Mouse (Mus musculus): Measurements from ENCODE around the gene Gm11559. TPM values are rescaled to one million over a fixed set of nuclear protein-coding genes. Genes with fewer than 3 reads are reported as not detected.

The Gm11559 gene
- total RNA-seq (2023; ENCODE audit: inconsistent age) = not detected in 4 replicates

GRCm38 (mm10) chr11:99864176-99864575, at the start of gene Gm11559:
Gm11559 (plus strand) TSS chr11:99864476.

GRCm38 (mm10) chr11:99815566-99815965, 48.7 kb upstream of the Gm11559 start, which contains the start of gene Gm11564:
Gm11564 (minus strand) TSS chr11:99815666.

GRCm38 (mm10) chr11:99837966-99838365, 26.3 kb upstream of the Gm11559 start, which contains the start of gene 2300003K06Rik:
2300003K06Rik (minus strand) TSS chr11:99838066.

DNA sequence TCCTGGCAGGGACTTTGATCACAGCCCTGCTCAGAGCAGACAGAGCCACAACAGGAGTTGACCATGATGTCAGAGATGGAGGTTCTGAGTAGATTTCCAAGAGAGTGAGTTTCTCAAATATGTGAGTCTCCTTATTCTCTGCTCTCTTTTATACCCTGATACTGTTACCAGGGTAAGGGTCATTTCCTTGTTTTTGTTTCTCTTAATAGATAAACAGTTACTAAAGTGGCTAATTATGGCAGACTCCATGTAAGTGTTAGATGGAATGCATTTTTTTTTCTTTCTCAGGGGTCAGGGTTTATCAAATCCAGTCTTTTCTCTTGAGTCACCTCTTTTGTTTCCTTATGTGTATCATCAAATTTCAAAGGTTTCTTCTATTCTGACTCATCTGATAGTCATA, 12.8 kb upstream of the Gm11559 start, which contains the start of gene Krtap4-16:
Krtap4-16 (minus strand) TSS at position 101 of the 400 bp plus-strand sequence.

DNA sequence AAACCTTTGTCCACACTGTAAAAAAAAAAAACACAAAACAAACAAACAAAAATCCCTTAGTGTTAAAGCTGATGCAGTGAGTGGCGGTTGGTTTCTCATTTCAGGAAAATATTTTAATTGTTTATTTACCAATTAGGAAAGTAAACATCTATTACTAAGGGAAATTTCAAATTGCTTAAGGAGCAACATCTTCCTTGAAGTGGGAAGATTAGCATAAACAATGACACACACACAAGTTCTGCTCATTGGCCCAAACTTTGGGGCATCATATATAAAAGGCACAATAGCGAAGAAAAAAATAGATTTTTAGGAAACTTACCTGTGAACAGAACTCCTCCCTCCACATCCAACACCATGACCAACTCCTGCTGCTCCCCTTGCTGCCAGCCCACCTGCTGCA, 6.7 kb upstream of the Gm11559 start, which contains the start of gene Gm11568:
Gm11568 (plus strand) TSS at position 301 of the 400 bp plus-strand sequence.

GRCm38 (mm10) chr11:99873089-99873488, 8.8 kb downstream of the Gm11559 start, which contains the start of gene Krtap9-1:
Krtap9-1 (plus strand) TSS chr11:99873389.

DNA sequence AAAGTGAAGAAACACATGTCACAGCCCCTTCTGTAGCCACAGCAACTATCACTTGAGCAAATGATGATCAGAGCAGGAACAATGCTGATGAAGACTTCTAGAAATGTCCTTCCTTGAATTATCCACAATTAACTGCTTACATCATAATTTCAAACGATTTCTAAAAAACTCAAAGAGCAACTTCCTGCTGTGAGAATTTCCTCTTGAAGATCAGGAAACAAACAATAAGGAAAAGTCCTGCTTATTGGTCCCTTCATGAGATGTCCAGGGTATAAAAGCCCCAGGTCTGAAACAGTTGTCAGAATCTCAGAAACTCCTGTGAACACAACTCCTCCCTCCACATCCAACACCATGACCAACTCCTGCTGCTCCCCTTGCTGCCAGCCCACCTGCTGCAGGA, 14.6 kb downstream of the Gm11559 start, which contains the start of gene Gm11567:
Gm11567 (plus strand) TSS at position 301 of the 400 bp plus-strand sequence.

GRCm38 (mm10) chr11:99907620-99908019, 43.3 kb downstream of the Gm11559 start, which contains the start of gene Krtap31-1:
Krtap31-1 (plus strand) TSS chr11:99907920.

GRCm38 (mm10) chr11:99914451-99914850, 50.2 kb downstream of the Gm11559 start, which contains the start of gene Gm11565:
Gm11565 (plus strand) TSS chr11:99914751.

Other genes with a start within 250 kb of the Gm11559 start
- not detected in 4 replicates for gene Krtap2-4, start 249.6 kb upstream of the Gm11559 start, total RNA-seq (2023; ENCODE audit: inconsistent age)
- not detected in 4 replicates for gene Gm11562, start 244.0 kb upstream of the Gm11559 start, total RNA-seq (2023; ENCODE audit: inconsistent age)
- not detected in 4 replicates for gene Krtap4-1, start 236.2 kb upstream of the Gm11559 start, total RNA-seq (2023; ENCODE audit: inconsistent age)
- gene Krtap4-2, start 229.4 kb upstream of the Gm11559 start, total RNA-seq (2023; ENCODE audit: inconsistent age) = not detected in 4 replicates
- gene Krtap4-7, start 220.4 kb upstream of the Gm11559 start, total RNA-seq (2023; ENCODE audit: inconsistent age) = not detected in 4 replicates
- not detected in 4 replicates for gene Gm11555, start 214.2 kb upstream of the Gm11559 start, total RNA-seq (2023; ENCODE audit: inconsistent age)
- not detected in 4 replicates for gene Gm11563, start 205.5 kb upstream of the Gm11559 start, total RNA-seq (2023; ENCODE audit: inconsistent age)
- gene Krtap4-6, start 198.5 kb upstream of the Gm11559 start, total RNA-seq (2023; ENCODE audit: inconsistent age) = not detected in 4 replicates
- gene Gm14190, start 173.7 kb upstream of the Gm11559 start, total RNA-seq (2023; ENCODE audit: inconsistent age) = not detected in 4 replicates
- gene Gm14180, start 130.2 kb upstream of the Gm11559 start, total RNA-seq (2023; ENCODE audit: inconsistent age) = not detected in 4 replicates
- gene Gm11595, start 91.6 kb upstream of the Gm11559 start, total RNA-seq (2023; ENCODE audit: inconsistent age) = not detected in 4 replicates
- not detected in 4 replicates for gene Krtap4-8, start 83.8 kb upstream of the Gm11559 start, total RNA-seq (2023; ENCODE audit: inconsistent age)
- not detected in 4 replicates for gene Krtap4-9, start 79.3 kb upstream of the Gm11559 start, total RNA-seq (2023; ENCODE audit: inconsistent age)
- gene Gm11596, start 71.0 kb upstream of the Gm11559 start, total RNA-seq (2023; ENCODE audit: inconsistent age) = not detected in 4 replicates
- not detected in 4 replicates for gene Gm11569, start 65.5 kb upstream of the Gm11559 start, total RNA-seq (2023; ENCODE audit: inconsistent age)
- gene Gm11554, start 60.0 kb upstream of the Gm11559 start, total RNA-seq (2023; ENCODE audit: inconsistent age) = not detected in 4 replicates
- not detected in 4 replicates for gene Krtap4-13, start 54.6 kb upstream of the Gm11559 start, total RNA-seq (2023; ENCODE audit: inconsistent age)
- gene Gm11564, start 48.8 kb upstream of the Gm11559 start, total RNA-seq (2023; ENCODE audit: inconsistent age) = not detected in 4 replicates
- not detected in 4 replicates for gene 2300003K06Rik, start 26.4 kb upstream of the Gm11559 start, total RNA-seq (2023; ENCODE audit: inconsistent age)
- gene Krtap4-16, start 12.9 kb upstream of the Gm11559 start, total RNA-seq (2023; ENCODE audit: inconsistent age) = not detected in 4 replicates
- gene Gm11568, start 6.6 kb upstream of the Gm11559 start, total RNA-seq (2023; ENCODE audit: inconsistent age) = not detected in 4 replicates
- gene Krtap9-1, start 8.9 kb downstream of the Gm11559 start, total RNA-seq (2023; ENCODE audit: inconsistent age) = not detected in 4 replicates
- not detected in 4 replicates for gene Gm11567, start 14.7 kb downstream of the Gm11559 start, total RNA-seq (2023; ENCODE audit: inconsistent age)
- not detected in 4 replicates for gene Krtap31-1, start 43.4 kb downstream of the Gm11559 start, total RNA-seq (2023; ENCODE audit: inconsistent age)
- gene Gm11565, start 50.3 kb downstream of the Gm11559 start, total RNA-seq (2023; ENCODE audit: inconsistent age) = not detected in 4 replicates
- gene Krtap31-2, start 71.8 kb downstream of the Gm11559 start, total RNA-seq (2023; ENCODE audit: inconsistent age) = not detected in 4 replicates
- gene Krtap9-5, start 84.0 kb downstream of the Gm11559 start, total RNA-seq (2023; ENCODE audit: inconsistent age) = not detected in 4 replicates
- not detected in 4 replicates for gene Krtap29-1, start 114.6 kb downstream of the Gm11559 start, total RNA-seq (2023; ENCODE audit: inconsistent age)
- not detected in 4 replicates for gene Krtap16-1, start 122.1 kb downstream of the Gm11559 start, total RNA-seq (2023; ENCODE audit: inconsistent age)
- not detected in 4 replicates for gene Krtap17-1, start 129.5 kb downstream of the Gm11559 start, total RNA-seq (2023; ENCODE audit: inconsistent age)
- not detected in 4 replicates for gene Krt33a, start 151.7 kb downstream of the Gm11559 start, total RNA-seq (2023; ENCODE audit: inconsistent age)
- not detected in 4 replicates for gene Krt33b, start 165.4 kb downstream of the Gm11559 start, total RNA-seq (2023; ENCODE audit: inconsistent age)
- not detected in 4 replicates for gene Krt34, start 177.1 kb downstream of the Gm11559 start, total RNA-seq (2023; ENCODE audit: inconsistent age)
- not detected in 4 replicates for gene Krt31, start 186.1 kb downstream of the Gm11559 start, total RNA-seq (2023; ENCODE audit: inconsistent age)
- not detected in 4 replicates for gene Krt32, start 223.8 kb downstream of the Gm11559 start, total RNA-seq (2023; ENCODE audit: inconsistent age)
- not detected in 4 replicates for gene Krt35, start 231.8 kb downstream of the Gm11559 start, total RNA-seq (2023; ENCODE audit: inconsistent age)
- not detected in 4 replicates for gene Krt36, start 241.2 kb downstream of the Gm11559 start, total RNA-seq (2023; ENCODE audit: inconsistent age)